Mouse (Mus musculus): ENCODE measurements at regions not wholly inside any gene's neighbourhood (a gene's known extent, or its start where the extent isn't known, plus 50 kb on each side); places are given as distances from the start of the nearest gene placed in this dataset.
A peak's percentile ranks its signal among the peaks of the same experiment; 100 is the strongest.

GRCm38 (mm10) chr7:69599866-69600265 lies 766.7 kb downstream of the Nr2f2 start:
- Histone ChIP-seq H3K4me1 (replicated peaks; ENCODE audit: control insufficient read depth, insufficient read depth, low read length) (no peaks in the 10 kb centered on the region), H3K27me3 (ENCODE audit: control insufficient read depth, insufficient read depth, low read length) (no peaks in the 10 kb centered on the region), H3K4me2 (replicated peaks; ENCODE audit: low read depth, low read length) (no peak overlapping the region), H3K9me3 (ENCODE audit: control insufficient read depth, low read length) (no peaks in the 10 kb centered on the region), H3K27ac (ENCODE audit: low read depth, low read length) (no peak overlapping the region), H3K9ac (ENCODE audit: low read depth, low read length) (no peak overlapping the region), H3K4me3 (ENCODE audit: low read depth, low read length) (no peak overlapping the region), H3K36me3 (ENCODE audit: control insufficient read depth, insufficient read depth, low read length) (no peaks in the 10 kb centered on the region)
- WGBS: 72% methylated on average over 3 of the region's 3 CpGs
- DNase-seq (ENCODE audit: low spot score): no peak
- ATAC-seq (ENCODE audit: low FRiP score): no peak

- Histone ChIP-seq H3K4me1 (replicated peaks; ENCODE audit: control insufficient read depth, insufficient read depth, low read length) (no peaks in the 10 kb centered on the region), H3K27me3 (ENCODE audit: control insufficient read depth, insufficient read depth, low read length) (no peaks in the 10 kb centered on the region), H3K9ac (ENCODE audit: low read depth, low read length) (no peak overlapping the region), H3K4me2 (replicated peaks; ENCODE audit: low read depth, low read length) (no peak overlapping the region), H3K4me3 (ENCODE audit: low read depth, low read length) (no peak overlapping the region), H3K9me3 (ENCODE audit: control insufficient read depth, low read length) (no peaks in the 10 kb centered on the region), H3K27ac (ENCODE audit: low read depth, low read length) (no peak overlapping the region), H3K36me3 (ENCODE audit: control insufficient read depth, insufficient read depth, low read length) (no peaks in the 10 kb centered on the region)
- DNase-seq (ENCODE audit: low spot score): peak; percentile 22
- 49% methylated on average over 6 of the region's 6 CpGs for WGBS
- no peak for ATAC-seq (ENCODE audit: low FRiP score)
These were observed 780.8 kb downstream of the Nr2f2 start for GRCm38 (mm10) chr7:69585716-69586115.

- no peak for ATAC-seq (ENCODE audit: low FRiP score)
- Histone ChIP-seq H3K27me3 (ENCODE audit: control insufficient read depth, insufficient read depth, low read length) (no peaks in the 10 kb centered on the region), H3K27ac (ENCODE audit: low read depth, low read length) (no peak overlapping the region), H3K4me1 (replicated peaks; ENCODE audit: control insufficient read depth, insufficient read depth, low read length) (no peaks in the 10 kb centered on the region), H3K36me3 (ENCODE audit: control insufficient read depth, insufficient read depth, low read length) (no peaks in the 10 kb centered on the region), H3K4me3 (ENCODE audit: low read depth, low read length) (no peak overlapping the region), H3K9ac (ENCODE audit: low read depth, low read length) (no peak overlapping the region), H3K4me2 (replicated peaks; ENCODE audit: low read depth, low read length) (no peak overlapping the region), H3K9me3 (ENCODE audit: control insufficient read depth, low read length) (no peaks in the 10 kb centered on the region)
- 84% methylated on average over 4 of the region's 4 CpGs for WGBS
- no peak for DNase-seq (ENCODE audit: low spot score)
These were observed 781.4 kb downstream of the Nr2f2 start for GRCm38 (mm10) chr7:69585131-69585530.

- H3K36me3 ChIP-seq (ENCODE audit: control insufficient read depth, insufficient read depth, low read length): no peaks in the 10 kb centered on the region
- no peak overlapping the region for H3K4me3 ChIP-seq (ENCODE audit: low read depth, low read length)
- DNase-seq (ENCODE audit: low spot score) (no peak), ATAC-seq (ENCODE audit: low FRiP score) (no peak)
- H3K9ac ChIP-seq (ENCODE audit: low read depth, low read length): no peak overlapping the region
- no peaks in the 10 kb centered on the region for H3K9me3 ChIP-seq (ENCODE audit: control insufficient read depth, low read length)
- no peaks in the 10 kb centered on the region for H3K4me1 ChIP-seq (replicated peaks; ENCODE audit: control insufficient read depth, insufficient read depth, low read length)
- H3K27ac ChIP-seq (ENCODE audit: low read depth, low read length): no peak overlapping the region
- no peak overlapping the region for H3K4me2 ChIP-seq (replicated peaks; ENCODE audit: low read depth, low read length)
- WGBS: 76% methylated on average over 2 of the region's 2 CpGs
- no peaks in the 10 kb centered on the region for H3K27me3 ChIP-seq (ENCODE audit: control insufficient read depth, insufficient read depth, low read length)
These were observed 782.0 kb downstream of the Nr2f2 start for GRCm38 (mm10) chr7:69584516-69584915.

- H3K9me3 ChIP-seq (ENCODE audit: control insufficient read depth, low read length): no peaks in the 10 kb centered on the region
- 44% methylated on average over 1 of the region's 1 CpGs for WGBS
- no peak overlapping the region for H3K4me3 ChIP-seq (ENCODE audit: low read depth, low read length)
- ATAC-seq (ENCODE audit: low FRiP score) (no peak), DNase-seq (ENCODE audit: low spot score) (no peak)
- H3K4me1 ChIP-seq (replicated peaks; ENCODE audit: control insufficient read depth, insufficient read depth, low read length): no peaks in the 10 kb centered on the region
- no peak overlapping the region for H3K9ac ChIP-seq (ENCODE audit: low read depth, low read length)
- no peaks in the 10 kb centered on the region for H3K36me3 ChIP-seq (ENCODE audit: control insufficient read depth, insufficient read depth, low read length)
- no peaks in the 10 kb centered on the region for H3K27me3 ChIP-seq (ENCODE audit: control insufficient read depth, insufficient read depth, low read length)
- H3K4me2 ChIP-seq (replicated peaks; ENCODE audit: low read depth, low read length): no peak overlapping the region
- H3K27ac ChIP-seq (ENCODE audit: low read depth, low read length): no peak overlapping the region
These were observed 782.6 kb downstream of the Nr2f2 start for GRCm38 (mm10) chr7:69583901-69584300.

GRCm38 (mm10) chr7:69581668-69582067 lies 784.9 kb downstream of the Nr2f2 start:
- Histone ChIP-seq H3K27me3 (ENCODE audit: control insufficient read depth, insufficient read depth, low read length) (peaks cover 2% of the 10 kb centered on the region; the same call in 1 of the 2 replicates), H3K36me3 (ENCODE audit: control insufficient read depth, insufficient read depth, low read length) (no peaks in the 10 kb centered on the region), H3K9ac (ENCODE audit: low read depth, low read length) (no peak overlapping the region), H3K4me3 (ENCODE audit: low read depth, low read length) (no peak overlapping the region), H3K4me2 (replicated peaks; ENCODE audit: low read depth, low read length) (no peak overlapping the region), H3K27ac (ENCODE audit: low read depth, low read length) (no peak overlapping the region), H3K9me3 (ENCODE audit: control insufficient read depth, low read length) (no peaks in the 10 kb centered on the region), H3K4me1 (replicated peaks; ENCODE audit: control insufficient read depth, insufficient read depth, low read length) (no peaks in the 10 kb centered on the region)
- WGBS: 35% methylated on average over 6 of the region's 6 CpGs
- peak; percentile 28 for DNase-seq (ENCODE audit: low spot score)
- no peak for ATAC-seq (ENCODE audit: low FRiP score)

- peak; percentile 63 for DNase-seq (ENCODE audit: low spot score)
These were observed 787.4 kb downstream of the Nr2f2 start for GRCm38 (mm10) chr7:69578958-69579810.

GRCm38 (mm10) chr7:69577754-69578153 lies 788.8 kb downstream of the Nr2f2 start:
- ATAC-seq (ENCODE audit: low FRiP score) (no peak), DNase-seq (ENCODE audit: low spot score) (no peak)
- Histone ChIP-seq H3K9me3 (ENCODE audit: control insufficient read depth, low read length) (no peaks in the 10 kb centered on the region), H3K4me2 (replicated peaks; ENCODE audit: low read depth, low read length) (no peak overlapping the region), H3K4me3 (ENCODE audit: low read depth, low read length) (no peak overlapping the region), H3K36me3 (ENCODE audit: control insufficient read depth, insufficient read depth, low read length) (no peaks in the 10 kb centered on the region), H3K27me3 (ENCODE audit: control insufficient read depth, insufficient read depth, low read length) (peaks cover 2% of the 10 kb centered on the region; the same call in 1 of the 2 replicates), H3K27ac (ENCODE audit: low read depth, low read length) (no peak overlapping the region), H3K9ac (ENCODE audit: low read depth, low read length) (no peak overlapping the region), H3K4me1 (replicated peaks; ENCODE audit: control insufficient read depth, insufficient read depth, low read length) (no peaks in the 10 kb centered on the region)
- WGBS: 71% methylated on average over 6 of the region's 6 CpGs

More at GRCm38 (mm10) chr7:69578958-69579810, 787.4 kb downstream of the Nr2f2 start:
- H3K9ac ChIP-seq (ENCODE audit: low read depth, low read length): no peak overlapping the region
- no peaks in the 10 kb centered on the region for H3K9me3 ChIP-seq (ENCODE audit: control insufficient read depth, low read length)
- no peaks in the 10 kb centered on the region for H3K4me1 ChIP-seq (replicated peaks; ENCODE audit: control insufficient read depth, insufficient read depth, low read length)
- peaks cover 2% of the 10 kb centered on the region; the same call in 1 of the 2 replicates for H3K27me3 ChIP-seq (ENCODE audit: control insufficient read depth, insufficient read depth, low read length)
- H3K27ac ChIP-seq (ENCODE audit: low read depth, low read length): no peak overlapping the region
- ATAC-seq (ENCODE audit: low FRiP score): peak; percentile 85
- peak overlapping the region; percentile 19 for H3K4me2 ChIP-seq (replicated peaks; ENCODE audit: low read depth, low read length)
- no peak overlapping the region for H3K4me3 ChIP-seq (ENCODE audit: low read depth, low read length)
- H3K36me3 ChIP-seq (ENCODE audit: control insufficient read depth, insufficient read depth, low read length): no peaks in the 10 kb centered on the region
- 10% methylated on average over 18 of the region's 18 CpGs for WGBS

GRCm38 (mm10) chr7:69576596-69576995 lies 789.9 kb downstream of the Nr2f2 start:
- Histone ChIP-seq H3K9ac (ENCODE audit: low read depth, low read length) (no peak overlapping the region), H3K4me2 (replicated peaks; ENCODE audit: low read depth, low read length) (no peak overlapping the region), H3K4me1 (replicated peaks; ENCODE audit: control insufficient read depth, insufficient read depth, low read length) (no peaks in the 10 kb centered on the region), H3K27me3 (ENCODE audit: control insufficient read depth, insufficient read depth, low read length) (peaks cover 2% of the 10 kb centered on the region; the same call in 1 of the 2 replicates), H3K27ac (ENCODE audit: low read depth, low read length) (no peak overlapping the region), H3K9me3 (ENCODE audit: control insufficient read depth, low read length) (no peaks in the 10 kb centered on the region), H3K4me3 (ENCODE audit: low read depth, low read length) (no peak overlapping the region), H3K36me3 (ENCODE audit: control insufficient read depth, insufficient read depth, low read length) (no peaks in the 10 kb centered on the region)
- WGBS: 95% methylated on average over 6 of the region's 6 CpGs
- DNase-seq (ENCODE audit: low spot score) (no peak), ATAC-seq (ENCODE audit: low FRiP score) (no peak)

All from hindbrain, embryonic 11.5 days (tissue).